Mouse (Mus musculus) bone marrow, adult 2 months (tissue): ENCODE measurements around the gene Osbpl6.

Experiments used
- CTCF ChIP-seq: fragments of 200-500 bp; IDR thresholded peaks from 2 replicates; pipeline ENCODE4 v1.5.1; 2011; ENCODE audit warnings: low read length, control low read depth; ENCODE audit not compliant: control insufficient read depth, insufficient read depth
- POLR2A ChIP-seq: fragments of 200-500 bp; IDR thresholded peaks from 2 replicates; pipeline ENCODE4 v1.6.1; 2011; ENCODE audit warnings: low read depth, mild to moderate bottlenecking, control low read depth, low read length, borderline replicate concordance; ENCODE audit not compliant: control insufficient read depth

- no peak for TF ChIP-seq CTCF
- no peak for TF ChIP-seq POLR2A
Measured at GRCm38 (mm10) chr2:76429855-76430254, 23.5 kb downstream of the Osbpl6 start.
